Mouse (Mus musculus) left cerebral cortex, adult 18-20 months (tissue): Measurements from ENCODE around the gene 9230102O04Rik. TPM values are rescaled to one million over a fixed set of nuclear protein-coding genes. Genes with fewer than 3 reads are reported as not detected.

Source experiments
- DNase-seq, 2 experiments: peaks; one replicate each; pipeline ENCODE4 v3.0.0; 2021 to 2022; ENCODE audit warnings: low spot score in 2 of 2, mixed read lengths in 1 of 2
- long read RNA-seq, 2 experiments: library from polyadenylated mRNA; stranded (forward); transcript quantifications; one replicate each; pipeline ENCODE4 v2.0.0; 2021
- total RNA-seq, 2 experiments: library from RNA; stranded (reverse); gene quantifications; 2 replicates each; pipeline ENCODE4 v1.2.3; 2021

9230102O04Rik gene
- not detected for total RNA-seq
- long read RNA-seq, experiment 1: 0 reads
- long read RNA-seq, experiment 2: 0 reads

DNA sequence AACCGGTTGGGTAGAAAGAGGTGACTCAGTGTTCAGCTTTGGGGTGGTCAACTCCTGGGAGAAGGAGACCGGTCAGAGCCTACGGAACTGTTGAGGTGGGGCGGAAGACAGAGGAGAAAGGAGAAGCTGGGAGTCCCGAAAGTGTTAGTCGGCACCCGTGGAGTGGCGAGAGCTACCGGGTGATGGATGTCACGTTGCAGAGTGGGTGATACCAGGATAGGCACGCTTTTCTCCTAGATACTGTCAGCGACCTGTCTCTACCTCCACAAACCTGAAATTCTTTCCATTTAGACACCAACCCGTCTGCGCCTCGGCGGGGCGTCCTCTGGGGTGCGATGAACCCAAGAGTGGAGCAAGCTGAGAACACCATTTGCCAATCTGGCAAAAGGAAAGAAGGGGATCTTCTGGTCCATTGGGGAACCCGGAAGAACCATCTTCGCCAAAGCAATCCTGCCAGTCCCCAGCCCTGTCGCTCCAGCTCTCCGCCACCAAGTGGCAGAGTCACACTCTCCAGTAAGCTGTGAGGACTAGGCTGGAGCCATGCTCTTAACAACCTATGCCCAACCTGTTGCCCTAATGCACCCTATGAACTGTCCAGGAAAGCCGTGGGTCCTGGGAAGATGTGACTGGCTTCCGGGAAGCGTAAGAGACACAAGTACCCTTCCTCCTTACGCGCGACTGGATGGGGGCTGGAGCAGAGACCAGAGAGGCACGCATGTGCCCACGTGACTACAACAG, at the start of gene 9230102O04Rik:
TSS of gene 9230102O04Rik (minus strand) at position 628 of the 738 bp plus-strand sequence.
- DNase-seq: no peak

DNA sequence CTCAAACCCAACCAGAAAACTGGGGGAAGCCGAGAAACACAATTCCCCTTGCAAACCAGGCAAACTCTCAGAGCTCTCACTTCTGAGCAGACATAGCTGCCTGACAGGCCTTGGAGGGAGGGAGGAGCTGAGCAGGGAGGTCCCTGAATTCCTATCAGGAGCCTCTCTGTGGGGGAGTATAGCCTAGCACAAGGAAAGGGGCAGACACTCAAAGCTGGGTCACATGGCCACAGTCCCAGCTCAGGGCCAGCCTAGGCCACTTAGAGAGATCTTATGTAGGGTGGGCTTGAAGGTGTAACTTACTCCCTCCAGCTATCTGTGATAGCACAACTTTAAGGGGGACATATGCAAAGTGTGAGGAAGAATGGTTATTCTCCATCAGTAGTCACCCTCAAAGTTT, 46.6 kb upstream of the 9230102O04Rik start:
- DNase-seq: no peak

DNA sequence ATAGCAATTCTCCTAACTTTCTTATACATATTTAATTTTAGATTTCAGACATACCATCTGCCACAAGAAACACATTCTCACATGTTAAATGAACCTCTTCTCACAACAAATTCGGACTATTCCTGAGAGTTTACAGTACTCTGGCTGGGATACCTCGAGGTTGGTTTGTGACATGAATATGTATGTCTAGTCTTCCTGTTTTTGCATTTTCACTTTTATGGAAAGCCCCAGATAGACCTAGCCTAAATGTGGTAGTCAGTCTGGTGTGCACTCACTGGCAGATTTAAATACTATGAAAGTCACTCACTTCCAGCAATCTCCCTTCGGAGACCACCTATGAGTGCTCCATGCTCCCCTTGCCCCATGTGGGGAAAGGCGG, 37.6 kb upstream of the 9230102O04Rik start:
- DNase-seq: no peak

DNA sequence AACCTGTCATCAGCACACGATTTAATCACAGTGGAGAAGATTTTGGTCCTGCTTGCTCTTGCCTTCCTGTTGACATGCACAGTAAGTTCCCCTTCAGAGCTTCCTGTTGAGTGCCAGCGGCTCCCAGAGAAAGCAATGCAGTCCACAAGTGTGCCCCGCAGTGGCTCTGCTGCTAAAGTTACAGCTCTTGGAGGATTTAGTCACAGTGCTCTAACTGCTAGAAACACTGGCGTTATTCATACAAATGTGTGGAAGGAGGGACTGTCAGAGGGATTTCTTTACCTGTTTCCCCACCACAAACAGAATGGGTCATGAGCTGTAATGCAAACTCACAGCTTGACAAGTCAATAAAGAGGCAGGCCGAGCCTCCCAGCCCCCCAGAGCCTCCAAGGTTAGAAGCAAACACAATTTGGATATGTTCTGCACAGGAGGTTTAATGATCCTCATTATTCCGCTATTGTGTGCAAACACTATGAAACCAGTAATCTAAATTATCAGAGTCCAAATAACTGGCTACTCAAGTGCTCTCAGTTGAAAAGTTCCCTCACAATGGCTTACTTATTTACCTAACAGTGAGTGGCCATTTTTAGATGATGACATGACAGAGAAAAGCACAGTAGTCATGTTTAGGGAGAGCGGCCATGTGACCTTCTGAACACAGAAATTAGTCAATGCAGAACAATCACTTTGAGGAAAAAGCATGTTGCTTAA, 37.0 kb upstream of the 9230102O04Rik start:
- DNase-seq: no peak

DNA sequence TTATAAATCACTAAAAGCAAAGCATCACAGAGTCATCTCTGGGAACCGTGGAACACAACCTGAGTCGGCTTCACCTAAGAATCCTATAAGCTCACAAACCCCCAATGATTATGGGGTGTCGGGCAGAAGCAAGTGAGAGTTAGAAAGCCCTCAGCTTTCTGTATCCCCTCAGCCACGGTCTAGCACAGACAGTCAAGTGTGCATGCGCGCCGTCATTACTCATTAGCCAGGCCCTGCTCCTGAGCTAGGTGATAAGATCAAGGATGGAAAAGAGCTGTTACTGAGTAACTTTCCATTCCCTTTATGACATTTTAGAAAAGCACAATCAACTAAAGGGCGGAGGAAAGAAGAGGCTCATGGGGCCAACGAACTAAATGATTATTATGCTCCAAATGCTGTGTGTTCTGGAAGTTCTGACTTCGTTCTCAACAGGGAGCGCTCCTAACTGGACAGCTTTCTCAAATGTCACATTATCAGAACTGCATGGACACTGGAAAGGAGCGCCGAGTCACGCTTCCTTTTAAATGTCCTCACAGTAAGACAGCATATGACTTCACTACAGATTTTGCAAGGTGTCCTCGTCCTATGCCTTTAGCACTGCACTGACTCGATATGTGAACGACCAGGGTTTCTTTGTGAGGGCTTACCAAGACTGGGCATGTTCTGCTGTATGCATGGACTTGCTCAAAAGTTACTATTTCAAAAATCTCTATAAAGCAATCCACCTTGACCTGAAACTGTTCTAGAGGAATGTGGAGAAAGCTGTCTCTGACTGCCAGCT, 29.5 kb upstream of the 9230102O04Rik start:
- DNase-seq: no peak

DNA sequence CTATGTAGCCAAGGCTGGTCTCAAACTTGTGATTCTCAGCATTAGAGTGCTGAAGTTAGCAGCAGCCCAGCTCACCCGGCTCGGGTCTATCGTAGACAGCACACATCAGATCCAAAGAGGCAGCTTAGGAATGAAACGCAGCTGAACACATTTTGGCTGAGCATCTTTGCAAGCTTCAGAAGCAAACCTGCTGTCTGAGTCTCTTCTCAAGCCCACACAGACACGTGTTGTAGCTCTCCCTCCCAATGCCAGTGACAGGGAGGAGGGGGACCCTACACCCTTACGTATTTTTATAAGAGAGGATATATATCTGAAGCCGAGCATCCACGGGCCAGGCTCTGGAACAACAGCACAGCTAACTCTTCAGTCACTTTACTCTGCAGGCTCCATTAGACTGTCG, 28.3 kb upstream of the 9230102O04Rik start:
- no peak for DNase-seq

DNA sequence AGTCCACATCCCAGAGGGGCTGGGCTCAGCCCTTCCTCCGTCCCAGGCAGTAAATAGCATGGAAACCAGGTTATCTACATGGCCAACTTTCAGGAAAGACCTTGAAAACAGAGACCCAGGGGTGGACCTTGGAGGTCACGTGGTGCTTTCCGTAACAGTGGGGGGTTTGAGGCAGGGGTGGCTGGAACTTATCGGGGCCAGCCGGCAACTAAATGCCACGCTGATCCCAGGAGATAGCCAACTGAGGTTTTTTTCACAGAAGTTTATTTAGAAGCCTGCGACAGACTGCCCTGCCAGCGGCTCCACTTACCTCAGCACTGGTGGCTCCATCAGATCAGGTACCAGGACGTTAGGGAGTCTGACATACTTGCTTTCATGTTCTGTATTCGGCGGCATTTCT, 16.7 kb upstream of the 9230102O04Rik start:
- no peak for DNase-seq

DNA sequence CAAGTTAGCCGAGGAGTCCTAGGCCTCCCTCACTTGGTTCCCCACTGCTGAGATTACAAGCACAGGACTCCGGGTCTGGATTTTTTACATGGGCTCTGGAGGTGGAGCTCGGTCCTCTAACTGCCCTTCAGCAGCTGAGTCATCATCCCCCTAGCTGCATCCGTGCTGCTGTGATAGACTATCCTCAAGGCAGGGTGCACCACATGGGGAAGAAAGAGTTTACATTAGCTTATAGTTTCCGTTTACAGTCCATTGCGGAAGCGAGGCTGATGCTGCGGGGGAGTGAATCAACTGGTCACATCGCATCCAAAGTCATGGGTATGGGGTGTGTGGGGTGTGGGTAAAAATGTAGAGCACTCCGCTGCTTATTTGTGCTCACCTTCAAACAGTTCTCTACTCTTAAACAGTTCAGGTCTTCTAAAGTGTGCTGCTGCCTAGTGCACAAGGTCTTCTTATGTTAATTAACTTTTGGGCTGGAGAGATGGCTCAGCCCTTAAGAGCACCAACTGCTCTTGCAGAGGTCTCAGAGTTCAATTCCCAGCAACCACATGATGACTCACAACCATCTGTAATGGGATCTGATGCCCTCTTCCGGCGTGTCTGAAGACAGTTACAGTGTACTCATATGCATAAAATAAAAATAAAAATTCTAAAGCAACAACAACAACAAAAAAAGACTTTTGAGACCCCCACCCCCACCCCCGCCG, 14.7 kb upstream of the 9230102O04Rik start:
- no peak for DNase-seq

DNA sequence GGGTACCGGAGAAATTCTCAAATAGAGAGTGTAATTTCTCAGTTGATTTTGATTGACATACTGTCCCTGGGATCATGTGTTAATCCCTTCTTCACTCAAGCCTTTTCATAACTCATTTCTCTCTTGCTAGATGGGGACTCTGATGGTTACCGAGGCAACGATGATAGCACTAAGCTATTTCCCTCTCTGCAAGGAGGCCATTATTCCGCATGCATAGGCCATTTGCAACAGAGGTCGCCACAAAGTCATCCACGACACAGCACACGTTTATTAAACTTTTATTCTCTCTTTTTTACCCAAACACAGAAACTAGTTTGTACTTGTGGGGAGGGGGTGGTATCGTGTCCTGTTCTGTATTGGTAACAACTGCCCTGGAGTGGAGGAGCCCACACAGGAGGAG, 8.5 kb upstream of the 9230102O04Rik start:
- no peak for DNase-seq

DNA sequence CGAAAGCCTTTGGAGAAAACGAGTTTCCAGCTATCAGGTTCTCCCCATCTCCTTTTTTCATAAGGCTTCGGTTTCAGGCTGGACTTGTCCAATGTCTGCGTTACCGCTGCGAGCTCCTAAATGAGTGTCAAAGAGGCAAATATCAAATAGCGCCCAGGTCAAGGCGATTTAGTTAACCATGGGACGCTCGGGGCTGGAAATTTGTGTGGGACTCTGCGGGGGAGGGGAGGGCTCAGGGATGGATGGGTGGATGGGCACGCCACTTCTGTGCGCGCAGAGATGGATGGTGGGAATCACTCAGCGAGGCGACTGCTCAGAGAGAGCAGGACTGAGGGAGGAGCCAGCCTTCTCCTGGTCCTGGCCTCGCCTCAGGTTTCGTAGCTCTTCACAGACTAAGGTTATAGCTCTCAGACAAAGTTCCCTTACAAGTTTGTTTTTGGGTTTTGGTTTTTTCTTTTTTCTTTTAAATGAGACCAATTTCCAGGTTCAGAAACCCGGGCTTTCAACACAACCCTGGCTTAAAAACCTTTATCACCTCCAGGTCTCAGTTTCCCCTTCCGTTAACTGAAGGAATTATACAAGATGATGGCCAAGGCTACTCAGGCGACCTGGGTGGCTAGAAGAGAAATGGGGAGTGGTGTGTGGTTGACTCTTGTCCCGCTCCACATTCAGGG, 6.9 kb upstream of the 9230102O04Rik start:
- no peak for DNase-seq

DNA sequence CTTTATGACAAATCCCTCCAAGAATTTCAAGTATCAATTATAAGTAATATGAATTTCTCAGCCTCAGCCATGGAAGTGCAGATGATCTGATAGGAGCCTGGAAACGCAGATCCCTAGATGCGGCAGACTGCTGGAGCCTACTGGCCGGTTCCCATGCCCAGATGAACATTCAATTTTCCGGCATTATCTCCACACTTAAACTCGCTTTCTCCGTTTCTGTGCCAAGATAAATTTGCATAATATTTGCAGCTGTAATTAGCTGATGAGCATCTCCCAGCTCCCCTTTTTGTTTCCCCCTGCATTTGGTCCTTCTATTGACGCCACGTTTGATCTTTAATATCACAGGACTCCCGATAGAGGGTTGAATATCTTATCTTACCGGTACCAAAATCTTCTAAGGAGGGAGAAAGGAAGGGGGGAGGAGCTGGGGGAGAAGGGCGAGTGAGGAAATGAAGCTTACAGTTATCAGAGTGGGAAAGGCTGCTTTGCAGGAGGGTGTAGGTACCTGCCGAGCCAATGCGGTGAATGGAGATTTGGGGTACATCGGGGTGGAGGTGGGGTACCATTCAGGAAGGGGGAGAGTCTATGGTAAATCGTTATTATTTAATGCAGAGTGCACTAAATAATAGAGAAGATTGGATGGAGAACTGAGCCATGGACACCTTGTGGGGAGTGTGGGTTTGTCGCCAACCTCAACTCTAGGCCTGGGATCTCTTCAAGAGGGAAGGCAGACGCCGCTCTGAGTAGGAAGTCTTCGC, 5.7 kb upstream of the 9230102O04Rik start:
- DNase-seq: no peak

DNA sequence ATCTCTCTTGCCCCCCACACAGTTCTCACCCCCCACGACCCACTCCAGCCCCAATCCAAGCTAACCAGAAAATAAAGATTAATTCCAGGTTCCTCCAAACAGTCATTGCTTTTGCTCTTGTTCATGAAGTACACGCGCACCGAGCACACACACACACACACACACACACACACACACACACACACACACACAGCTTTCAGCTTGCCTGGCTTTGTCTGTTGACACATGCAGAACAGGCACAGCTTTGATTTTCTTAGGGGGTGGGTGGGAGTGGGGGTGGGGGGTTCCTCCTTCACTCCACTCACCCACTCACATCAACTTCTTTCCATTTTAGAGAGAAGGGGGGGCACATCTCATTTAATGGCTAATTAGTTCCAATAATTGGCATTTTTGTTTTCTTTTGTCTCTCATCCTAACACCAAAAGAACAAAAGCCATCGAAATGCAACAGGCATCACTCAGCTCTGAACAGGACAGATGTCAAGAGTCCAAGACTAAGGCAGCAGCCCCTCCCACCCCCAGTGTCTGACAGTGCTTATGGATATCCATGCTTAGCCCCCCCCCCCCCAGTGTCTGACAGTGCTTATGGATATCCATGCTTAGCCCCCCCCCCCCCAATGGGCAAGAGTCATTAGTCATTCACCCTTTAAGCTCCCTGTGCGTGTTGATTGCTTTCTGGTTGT, 4.1 kb upstream of the 9230102O04Rik start:
- no peak for DNase-seq

DNA sequence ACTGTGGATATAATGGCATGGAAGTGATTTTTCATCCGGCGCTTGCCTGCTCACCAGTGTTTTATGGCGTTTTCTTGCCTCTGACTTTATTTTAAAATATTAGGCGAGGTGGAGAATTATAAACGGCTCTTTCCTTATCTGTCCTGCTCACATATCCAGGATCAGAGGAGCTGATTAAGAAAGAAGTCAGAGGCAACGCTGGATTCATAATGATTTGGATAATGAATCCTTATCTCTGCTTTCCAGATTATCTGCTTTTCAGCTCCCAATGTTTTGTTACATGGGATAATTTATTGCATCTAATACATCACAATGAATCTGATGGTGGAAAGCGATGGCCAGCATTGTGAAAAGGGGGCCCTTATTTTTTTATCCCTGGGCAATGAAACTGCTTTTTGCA, 3.2 kb upstream of the 9230102O04Rik start:
- DNase-seq: no peak

DNA sequence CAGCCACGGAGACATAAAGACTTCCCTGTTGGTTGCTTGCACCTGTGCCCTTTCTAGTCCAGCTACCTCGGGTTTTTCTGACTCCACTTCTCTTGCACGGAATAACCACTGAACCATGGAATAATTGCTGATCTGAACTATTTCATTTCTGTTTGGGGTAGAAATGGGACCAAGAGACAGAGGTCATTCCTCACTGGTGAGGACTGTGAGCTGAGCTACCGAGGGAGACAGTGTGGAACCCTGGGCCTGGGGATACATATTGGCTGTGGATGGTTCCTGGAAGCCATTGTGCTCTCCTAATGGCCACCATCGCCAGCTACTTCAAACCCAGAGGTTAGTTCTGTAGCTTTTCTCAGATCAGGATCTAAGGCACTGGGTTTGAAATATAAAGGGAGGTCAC, 1.6 kb upstream of the 9230102O04Rik start:
- no peak for DNase-seq

DNA sequence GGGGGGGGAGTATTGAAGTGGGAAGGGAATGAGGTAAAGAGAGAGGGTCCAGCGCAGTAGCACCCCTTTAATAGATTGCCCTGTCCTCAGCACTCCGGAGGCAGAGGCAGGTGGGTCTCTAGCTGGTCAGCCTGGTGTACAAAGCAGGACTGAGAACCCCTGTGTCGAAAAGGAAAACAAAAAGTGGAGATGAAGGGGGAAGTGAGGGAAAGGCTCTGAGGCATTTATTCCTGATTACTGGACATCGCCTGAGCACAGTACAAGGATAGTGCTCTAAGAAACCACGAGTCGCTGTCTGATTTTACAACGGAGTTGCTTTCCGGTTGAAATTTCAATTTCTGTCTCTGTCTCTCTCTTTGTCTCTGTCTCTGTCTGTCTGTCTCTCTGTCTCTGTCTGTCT, 911 bp upstream of the 9230102O04Rik start:
- DNase-seq: no peak

DNA sequence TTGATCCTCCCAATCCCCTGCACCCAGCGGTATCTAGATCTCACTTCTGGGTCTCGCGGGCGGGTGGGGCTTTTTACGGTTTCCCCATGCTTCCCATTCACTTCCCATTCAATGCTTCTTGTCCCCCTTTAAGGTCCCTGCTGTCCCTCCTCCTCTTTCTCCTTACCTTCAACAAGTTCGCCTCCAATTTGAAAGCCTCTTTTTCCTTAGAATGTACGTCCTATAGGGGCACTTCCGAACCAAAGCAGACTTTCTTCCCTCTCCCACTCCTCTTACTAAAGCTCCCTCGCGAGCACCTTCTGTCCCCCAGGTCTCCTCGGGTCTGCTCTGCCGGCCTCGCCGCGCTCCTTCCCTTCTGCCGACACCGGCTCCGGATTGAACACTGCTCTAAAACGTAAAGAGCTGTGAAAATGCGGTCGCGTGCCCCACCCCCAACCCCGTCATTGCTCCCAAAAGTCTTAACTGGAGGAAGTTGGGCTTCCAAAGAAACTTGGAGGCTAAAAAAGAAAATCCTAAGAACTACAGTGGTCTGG, 377 bp upstream of the 9230102O04Rik start, which contains the start of gene Gata3:
TSS of gene Gata3 (minus strand) at position 384 of the 533 bp plus-strand sequence.
- no peak for DNase-seq

DNA sequence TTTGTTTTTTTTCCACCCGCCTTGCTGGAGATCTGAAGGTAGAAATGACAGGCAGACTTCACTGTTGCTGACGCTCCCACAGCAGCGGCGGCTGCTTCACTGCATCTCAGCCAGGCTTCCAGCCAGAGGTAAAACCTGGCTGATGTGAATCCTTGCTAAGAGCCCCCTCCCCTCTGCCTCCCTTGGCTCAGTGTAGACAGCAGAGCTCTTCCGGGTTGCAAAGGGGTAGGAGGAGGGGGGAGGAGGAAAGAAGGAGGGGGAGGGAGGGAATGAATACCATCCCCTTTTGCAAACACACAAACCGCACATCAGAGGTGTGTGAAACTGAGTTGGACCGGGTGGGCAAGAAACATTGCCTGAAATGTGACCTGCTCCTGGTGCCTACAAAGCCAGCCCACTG, 1.7 kb downstream of the 9230102O04Rik start:
- DNase-seq: no peak

DNA sequence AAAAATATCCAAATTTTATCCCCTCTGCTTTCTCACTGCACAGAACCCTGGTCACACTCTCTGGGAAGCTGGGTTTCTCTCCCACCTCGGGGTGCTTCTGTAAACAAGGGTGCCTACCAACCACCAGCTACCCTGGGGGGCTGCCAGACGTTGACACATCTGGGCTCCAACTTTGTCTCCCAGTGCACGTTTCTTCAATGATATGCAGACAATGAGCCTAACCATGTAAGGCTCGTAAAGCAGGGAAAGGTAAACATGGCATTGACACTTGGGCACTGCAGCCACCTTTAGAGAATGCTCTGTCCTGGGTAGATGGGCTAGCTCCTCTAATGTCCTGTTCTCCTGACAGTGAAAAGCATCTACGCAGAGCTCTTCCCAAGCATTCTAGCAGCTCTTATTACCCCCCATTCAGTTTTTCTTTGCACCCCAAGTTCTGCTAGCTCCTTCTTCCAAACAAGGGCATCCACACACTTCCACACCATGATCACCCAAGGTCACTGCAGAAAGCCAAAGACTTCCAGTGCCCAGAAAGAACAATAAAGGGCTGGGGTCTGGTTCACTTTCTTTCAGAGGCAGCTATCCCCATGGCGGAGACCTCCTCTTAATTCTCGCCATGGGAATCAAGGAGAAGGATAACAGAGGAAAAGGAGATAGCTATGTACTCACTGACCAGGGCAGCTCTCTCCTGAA, 2.3 kb downstream of the 9230102O04Rik start:
- no peak for DNase-seq
